Mouse (Mus musculus) midbrain, postnatal 0 days (tissue): ENCODE measurements around the gene Shisa3. TPM values are rescaled to one million over a fixed set of nuclear protein-coding genes. Genes with fewer than 3 reads are reported as not detected.

Experiments used
- ATAC-seq: fragments of 200-750 bp; cut with Nextera tagmentation; 2 replicates; pipeline ENCODE4 v1.8.0; 2017; ENCODE audit warnings: moderate number of reproducible peaks, mild to moderate bottlenecking, moderate TSS enrichment, moderate library complexity; ENCODE audit not compliant: low FRiP score
- DNase-seq: peaks from one replicate; pipeline ENCODE4 v3.0.0-alpha.2; 2015; ENCODE audit warnings: low spot score
- H3K27ac ChIP-seq: fragments of 300-500 bp; sonication (generic); 2 replicates; pipeline ENCODE4 v1.5.1; 2014; ENCODE audit warnings: low read depth, mild to moderate bottlenecking, low read length, mixed read lengths
- H3K27me3 ChIP-seq: fragments of 300-500 bp; sonication (generic); 2 replicates; pipeline ENCODE4 v1.6.1; 2014; ENCODE audit warnings: low read length, control low read depth, mixed read lengths; ENCODE audit not compliant: insufficient read depth
- H3K36me3 ChIP-seq: fragments of 300-500 bp; sonication (generic); 2 replicates; pipeline ENCODE4 v1.6.1; 2014; ENCODE audit warnings: low read length, control low read depth, mixed read lengths; ENCODE audit not compliant: insufficient read depth
- H3K4me1 ChIP-seq: fragments of 300-500 bp; sonication (generic); 2 replicates; pipeline ENCODE4 v1.6.1; 2014; ENCODE audit warnings: mild to moderate bottlenecking, control low read depth, antibody characterized with exemption, low read length, mixed read lengths; ENCODE audit not compliant: insufficient read depth
- H3K4me2 ChIP-seq: fragments of 300-500 bp; sonication (generic); 2 replicates; pipeline ENCODE4 v1.6.1; 2014; ENCODE audit warnings: low read depth, mild to moderate bottlenecking, low read length, mixed read lengths; ENCODE audit not compliant: poor library complexity, severe bottlenecking
- H3K4me3 ChIP-seq: fragments of 300-500 bp; sonication (generic); 2 replicates; pipeline ENCODE4 v1.5.1; 2014; ENCODE audit warnings: low read depth, mild to moderate bottlenecking, low read length, moderate library complexity
- H3K9ac ChIP-seq: fragments of 300-500 bp; sonication (generic); replicated peaks from 2 replicates; pipeline ENCODE4 v1.6.1; 2014; ENCODE audit warnings: mild to moderate bottlenecking, low read length, moderate library complexity, mixed read lengths; ENCODE audit not compliant: poor library complexity, severe bottlenecking
- H3K9me3 ChIP-seq: fragments of 300-500 bp; sonication (generic); 2 replicates; pipeline ENCODE4 v1.6.1; 2016; ENCODE audit warnings: low read length, control low read depth
- CTCF ChIP-seq: IDR thresholded peaks from 2 replicates; pipeline ENCODE4 v1.5.1; 2016; ENCODE audit warnings: antibody characterized with exemption, mild to moderate bottlenecking
- WGBS: fragments of 180-500 bp; shearing (Covaris S2); extraction: QIAGEN DNeasy Blood & Tissue Kit; methylation state at CpG from one replicate; pipeline ENCODE4 v1.1.7; 2014; 5-methylcytosine and 5-hydroxymethylcytosine counted together
- polyA plus RNA-seq: library from polyadenylated mRNA; unstranded; fragments of >200 nt; fragmentation: Nextera tagmentation; extraction: Ambion mirVana; gene quantifications from 2 replicates; pipeline ENCODE4 v1.2.1, GENCODE M21; 2015
- total RNA-seq: library from RNA; depleted of rRNA; stranded (reverse); fragments of >200 nt; gene quantifications from 2 replicates; pipeline ENCODE4 v1.2.3, GENCODE M21; 2014; rRNA removed

The Shisa3 gene
- total RNA-seq, result 27.1 and 28.0 TPM in 2 replicates
- polyA plus RNA-seq, result 9.4 and 9.8 TPM in 2 replicates

- under 1% methylated on average over 64 of the region's 86 CpGs for WGBS
- Histone ChIP-seq H3K36me3 (no peaks in the 10 kb centered on the region), H3K9me3 (no peaks in the 10 kb centered on the region), H3K4me2 (peak within 1 kb of the TSS; percentile 62), H3K4me3 (peak within 1 kb of the TSS; percentile 38), H3K4me1 (peaks cover 4% of the 10 kb centered on the region; the same call in 1 of the 2 replicates), H3K27ac (no peak within 1 kb of the TSS), H3K27me3 (peaks cover 54% of the 10 kb centered on the region), H3K9ac (peak within 1 kb of the TSS; percentile 33; the same call in 1 of the 2 replicates)
- DNase-seq, result no peak
- 0 out of 2 replicates have a peak, but pooled peaks have one; percentile 9 for TF ChIP-seq CTCF
- ATAC-seq, result peak; percentile 53
Measured at GRCm38 (mm10) chr5:67607804-67608673, at the start of gene Shisa3. Gene Shisa3 (plus strand): TSS chr5:67607882.

GRCm38 (mm10) chr5:67558644-67559043 lies 49.0 kb upstream of the Shisa3 start:
- Histone ChIP-seq H3K9me3 (no peaks in the 10 kb centered on the region), H3K4me2 (no peak overlapping the region), H3K4me3 (no peak overlapping the region), H3K36me3 (no peaks in the 10 kb centered on the region), H3K4me1 (no peaks in the 10 kb centered on the region), H3K27me3 (no peaks in the 10 kb centered on the region), H3K9ac (no peak overlapping the region), H3K27ac (no peak overlapping the region)
- no peak for ATAC-seq
- DNase-seq, result no peak
- WGBS, result 70% methylated on average over 4 of the region's 4 CpGs
- TF ChIP-seq CTCF, result no peak

GRCm38 (mm10) chr5:67559063-67559462 lies 48.6 kb upstream of the Shisa3 start:
- Histone ChIP-seq H3K36me3 (no peaks in the 10 kb centered on the region), H3K27me3 (no peaks in the 10 kb centered on the region), H3K9me3 (no peaks in the 10 kb centered on the region), H3K27ac (no peak overlapping the region), H3K9ac (no peak overlapping the region), H3K4me2 (no peak overlapping the region), H3K4me3 (no peak overlapping the region), H3K4me1 (no peaks in the 10 kb centered on the region)
- DNase-seq (no peak), ATAC-seq (no peak)
- WGBS, result 90% methylated on average over 3 of the region's 3 CpGs
- no peak for TF ChIP-seq CTCF

GRCm38 (mm10) chr5:67572552-67573155 lies 35.0 kb upstream of the Shisa3 start:
- no peaks in the 10 kb centered on the region for H3K27me3 ChIP-seq
- no peak overlapping the region for H3K27ac ChIP-seq
- no peaks in the 10 kb centered on the region for H3K9me3 ChIP-seq
- TF ChIP-seq CTCF, result no peak
- ATAC-seq, result no peak
- 87% methylated on average over 6 of the region's 6 CpGs for WGBS
- no peak overlapping the region for H3K9ac ChIP-seq
- H3K4me2 ChIP-seq, result no peak overlapping the region
- no peaks in the 10 kb centered on the region for H3K4me1 ChIP-seq
- no peak for DNase-seq
- no peaks in the 10 kb centered on the region for H3K36me3 ChIP-seq
- no peak overlapping the region for H3K4me3 ChIP-seq

GRCm38 (mm10) chr5:67574039-67574438 lies 33.6 kb upstream of the Shisa3 start:
- 70% methylated on average over 9 of the region's 9 CpGs for whole genome bisulfite sequencing
- no peak overlapping the region for H3K27ac ChIP-seq
- no peaks in the 10 kb centered on the region for H3K27me3 ChIP-seq
- no peaks in the 10 kb centered on the region for H3K9me3 ChIP-seq
- no peaks in the 10 kb centered on the region for H3K36me3 ChIP-seq
- H3K4me3 ChIP-seq, result no peak overlapping the region
- no peak for ATAC-seq
- no peak overlapping the region for H3K4me2 ChIP-seq
- DNase-seq, result no peak
- H3K9ac ChIP-seq, result no peak overlapping the region
- TF ChIP-seq CTCF, result no peak
- no peaks in the 10 kb centered on the region for H3K4me1 ChIP-seq

- Histone ChIP-seq H3K4me1 (no peaks in the 10 kb centered on the region), H3K4me3 (no peak overlapping the region), H3K36me3 (no peaks in the 10 kb centered on the region), H3K27me3 (no peaks in the 10 kb centered on the region), H3K4me2 (no peak overlapping the region), H3K9ac (no peak overlapping the region), H3K9me3 (no peaks in the 10 kb centered on the region), H3K27ac (no peak overlapping the region)
- ATAC-seq (no peak), DNase-seq (no peak)
- WGBS, result 97% methylated on average over 2 of the region's 2 CpGs
- no peak for TF ChIP-seq CTCF
Measured at GRCm38 (mm10) chr5:67575705-67576104, 32.0 kb upstream of the Shisa3 start.
